In genomic region chr13:30761151-30761631, GRCm38 (mm10) we compare ENCODE assay signal across 24 mouse cellular contexts. TPM values are rescaled to one million over a fixed set of nuclear protein-coding genes. Genes with fewer than 3 reads are reported as not detected.
DNase-seq lines count a peak whose midpoint lies in the region; ATAC-seq and TF ChIP-seq lines count a peak whose summit lies in the region.
"Had no signal": no experiment of that assay in that cellular context is flagged by ENCODE, and none has a peak within 500 bp of the region (broad histone marks: within the 10 kb centered on the region; RNA-seq: fewer than 3 reads in every experiment).

No protein-coding gene starts in this region.

- H3K4me1 ChIP-seq in bone marrow, adult 2 months (ENCODE audit: control insufficient read depth, insufficient read depth, low read length), result no peaks in the 10 kb centered on the region; the same call in 1 of the 2 replicates
- H3K4me1 ChIP-seq: embryonic facial prominence, embryonic 15.5 days; forebrain, embryonic 10.5 days; hindbrain, embryonic 10.5 days; midbrain, embryonic 15.5 days had no signal

- TF ChIP-seq POLR2A in bone marrow, adult 2 months (IDR thresholded peaks at IDR 0.05; ENCODE audit: borderline replicate concordance, control insufficient read depth, low read depth, low read length), result no peak

- WGBS in bone marrow, adult 2 months, result 61% methylated on average over 8 of the region's 8 CpGs

- H3K27ac ChIP-seq in bone marrow, adult 2 months (ENCODE audit: control insufficient read depth, insufficient read depth, low read depth, low read length, poor library complexity), result peak overlapping the region; percentile 3; the same call in 1 of the 2 replicates
- H3K27ac ChIP-seq: embryonic facial prominence, embryonic 15.5 days; forebrain, embryonic 10.5 days; gastrocnemius, adult 2 months; heart, adult 2 months; hindbrain, embryonic 10.5 days; layer of hippocampus, adult 2 months; midbrain, embryonic 15.5 days had no signal

- no peak for TF ChIP-seq CTCF in bone marrow, adult 2 months (IDR thresholded peaks at IDR 0.05; ENCODE audit: control insufficient read depth, insufficient read depth, low read length)

- no peak for ATAC-seq in erythroblast, adult 5-6 weeks (replicated peaks; ENCODE audit: low FRiP score, poor library complexity, severe bottlenecking)
- ATAC-seq: forebrain, postnatal 0 days; midbrain, embryonic 15.5 days had no signal

- DNase-seq in spleen, postnatal 36 days (ENCODE audit: low spot score in 2 of 2), result peak; percentile 75 to 78
- DNase-seq in spleen, postnatal 4 days (ENCODE audit: low spot score in 2 of 2), result no peak
- DNase-seq in thymus, adult 18-20 months, result peak; percentile 47 to 69
- DNase-seq in thymus, postnatal 4 days, result peak; percentile 67
- DNase-seq in cerebellum, postnatal 10 days, result no peak
- DNase-seq in layer of hippocampus, postnatal 14 days (ENCODE audit: low spot score in 2 of 2), result no peak
- DNase-seq: cerebellum, adult 9-11 months; embryo, embryonic 11 days; forebrain, postnatal 0 days; gastrocnemius, adult 2 months; heart, adult 2 months; kidney, adult 2 months; kidney, postnatal 14 days; left cerebral cortex, postnatal 4 days; liver; retina, postnatal 1 day had no signal

- H3K4me3 ChIP-seq in bone marrow, adult 2 months (replicated peaks; ENCODE audit: control insufficient read depth, low read depth, low read length), result no peak overlapping the region
- H3K4me3 ChIP-seq: embryonic facial prominence, embryonic 15.5 days; forebrain, embryonic 10.5 days; gastrocnemius, adult 2 months; heart, adult 2 months; hindbrain, embryonic 10.5 days; layer of hippocampus, adult 2 months; midbrain, embryonic 15.5 days had no signal

RNA-seq across cellular contexts. Expression of gene Irf4, which starts 12.2 kb away (rescaled TPM):
- 3.0 and 6.3 TPM in 2 replicates for polyA plus RNA-seq in bone marrow, adult 2 months (2011; ENCODE audit: insufficient read depth, insufficient read length, low replicate concordance, missing spikeins)
- total RNA-seq in erythroblast, adult 5-6 weeks (2015; ENCODE audit: low replicate concordance), result 0.42 TPM in 1 of 2 replicates, not detected in the other
- 1.1 TPM in 2 replicates for total RNA-seq in erythroblast, adult 5-6 weeks (2017; ENCODE audit: low replicate concordance)
- total RNA-seq in layer of hippocampus, postnatal 14 days (2021), result under 1 TPM; 0.12 to 0.16 TPM
- total RNA-seq: MEL had no signal
- polyA plus RNA-seq: forebrain, embryonic 10.5 days; hindbrain, embryonic 10.5 days had no signal

Comparison
In these comparisons a context has a peak if more than half of its experiments do, and no peak if none do; other contexts are left out.
1. DNase-seq: peak in spleen, postnatal 36 days (2 of 2), thymus, adult 18-20 months (2 of 2) and thymus, postnatal 4 days (single experiment); none in spleen, postnatal 4 days (0 of 2), cerebellum, postnatal 10 days (0 of 2) and layer of hippocampus, postnatal 14 days (0 of 2).